Mouse (Mus musculus) heart, embryonic 15.5 days (tissue): ENCODE data around the gene Cdc7. TPM values are rescaled to one million over a fixed set of nuclear protein-coding genes. Genes with fewer than 3 reads are reported as not detected.
A peak's percentile ranks its signal among the peaks of the same experiment; 100 is the strongest.

Source experiments
- ATAC-seq: fragments of 200-750 bp; cut with Nextera tagmentation; replicated peaks from 2 replicates; pipeline ENCODE4 v1.8.0; 2017; ENCODE audit warnings: low read depth, moderate TSS enrichment; ENCODE audit not compliant: insufficient number of reproducible peaks, insufficient read depth, low FRiP score
- H3K27ac ChIP-seq: fragments of 300-500 bp; sonication (generic); 2 replicates; pipeline ENCODE4 v1.5.1; 2015; ENCODE audit warnings: mild to moderate bottlenecking, inconsistent platforms
- H3K27me3 ChIP-seq: fragments of 300-500 bp; sonication (generic); 2 replicates; pipeline ENCODE4 v1.6.1; 2015; ENCODE audit warnings: inconsistent platforms
- H3K36me3 ChIP-seq: fragments of 300-500 bp; sonication (generic); 2 replicates; pipeline ENCODE4 v1.6.1; 2015; ENCODE audit warnings: mild to moderate bottlenecking, inconsistent platforms
- H3K4me1 ChIP-seq: fragments of 300-500 bp; sonication (generic); replicated peaks from 2 replicates; pipeline ENCODE4 v1.6.1; 2015; ENCODE audit warnings: inconsistent platforms
- H3K4me2 ChIP-seq: fragments of 300-500 bp; sonication (generic); 2 replicates; pipeline ENCODE4 v1.6.1; 2015; ENCODE audit warnings: inconsistent platforms, mild to moderate bottlenecking, moderate library complexity
- H3K4me3 ChIP-seq: fragments of 300-500 bp; sonication (generic); 2 replicates; pipeline ENCODE4 v1.5.1; 2015; ENCODE audit warnings: mild to moderate bottlenecking, inconsistent platforms
- H3K9ac ChIP-seq: fragments of 300-500 bp; sonication (generic); 2 replicates; pipeline ENCODE4 v1.6.1; 2015; ENCODE audit warnings: mild to moderate bottlenecking, inconsistent platforms
- H3K9me3 ChIP-seq: fragments of 300-500 bp; sonication (generic); replicated peaks from 2 replicates; pipeline ENCODE4 v1.6.1; 2016; ENCODE audit warnings: inconsistent platforms
- WGBS: fragments of 180-500 bp; shearing (Covaris S2); methylation state at CpG from one replicate; pipeline ENCODE4 v1.1.7; 2015; ENCODE audit warnings: mixed read lengths; 5-methylcytosine and 5-hydroxymethylcytosine counted together
- polyA plus RNA-seq: library from polyadenylated mRNA; unstranded; fragments of >200 nt; fragmentation: Nextera tagmentation; extraction: Ambion mirVana; gene quantifications from 2 replicates; pipeline ENCODE4 v1.2.1, GENCODE M21; 2015

Cdc7 gene
- polyA plus RNA-seq, result 20.3 and 25.2 TPM in 2 replicates

- Histone ChIP-seq H3K27me3 (no peaks in the 10 kb centered on the region), H3K9me3 (no peaks in the 10 kb centered on the region), H3K4me2 (peak within 1 kb of the TSS; percentile 83), H3K9ac (peak within 1 kb of the TSS; percentile 84), H3K4me3 (peak within 1 kb of the TSS; percentile 86), H3K4me1 (peaks cover 11% of the 10 kb centered on the region), H3K27ac (peak within 1 kb of the TSS; percentile 71), H3K36me3 (peaks cover 8% of the 10 kb centered on the region)
- peak; percentile 86 for ATAC-seq
- WGBS, result 5% methylated on average over 54 of the region's 54 CpGs
Measured at GRCm38 (mm10) chr5:106963584-106964512, at the start of gene Cdc7. Gene Cdc7, plus strand, starts transcription at chr5:106964322.

DNA sequence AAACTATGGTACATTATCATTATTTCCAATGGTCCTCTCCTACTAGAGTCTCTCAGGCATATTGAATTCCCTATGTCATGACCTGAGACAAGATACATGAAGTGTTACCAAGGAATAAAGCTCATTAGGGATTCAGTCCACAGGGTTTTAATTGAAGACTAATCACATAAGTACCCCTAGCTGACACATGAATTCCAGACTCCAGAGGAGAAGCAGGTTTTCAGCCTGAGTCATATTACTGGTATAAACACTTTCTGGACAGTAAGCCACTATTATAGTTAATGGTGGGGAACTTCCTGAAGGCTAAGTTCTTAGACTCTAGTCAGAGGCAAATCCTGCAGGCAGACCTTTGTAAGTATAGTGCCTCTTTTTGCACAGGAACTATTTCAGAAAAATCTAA, 44.8 kb upstream of the Cdc7 start:
- Histone ChIP-seq H3K4me3 (no peak overlapping the region), H3K36me3 (no peaks in the 10 kb centered on the region), H3K4me1 (no peaks in the 10 kb centered on the region), H3K4me2 (no peak overlapping the region), H3K9ac (no peak overlapping the region), H3K27me3 (no peaks in the 10 kb centered on the region), H3K27ac (no peak overlapping the region), H3K9me3 (no peaks in the 10 kb centered on the region)
- no peak for ATAC-seq

DNA sequence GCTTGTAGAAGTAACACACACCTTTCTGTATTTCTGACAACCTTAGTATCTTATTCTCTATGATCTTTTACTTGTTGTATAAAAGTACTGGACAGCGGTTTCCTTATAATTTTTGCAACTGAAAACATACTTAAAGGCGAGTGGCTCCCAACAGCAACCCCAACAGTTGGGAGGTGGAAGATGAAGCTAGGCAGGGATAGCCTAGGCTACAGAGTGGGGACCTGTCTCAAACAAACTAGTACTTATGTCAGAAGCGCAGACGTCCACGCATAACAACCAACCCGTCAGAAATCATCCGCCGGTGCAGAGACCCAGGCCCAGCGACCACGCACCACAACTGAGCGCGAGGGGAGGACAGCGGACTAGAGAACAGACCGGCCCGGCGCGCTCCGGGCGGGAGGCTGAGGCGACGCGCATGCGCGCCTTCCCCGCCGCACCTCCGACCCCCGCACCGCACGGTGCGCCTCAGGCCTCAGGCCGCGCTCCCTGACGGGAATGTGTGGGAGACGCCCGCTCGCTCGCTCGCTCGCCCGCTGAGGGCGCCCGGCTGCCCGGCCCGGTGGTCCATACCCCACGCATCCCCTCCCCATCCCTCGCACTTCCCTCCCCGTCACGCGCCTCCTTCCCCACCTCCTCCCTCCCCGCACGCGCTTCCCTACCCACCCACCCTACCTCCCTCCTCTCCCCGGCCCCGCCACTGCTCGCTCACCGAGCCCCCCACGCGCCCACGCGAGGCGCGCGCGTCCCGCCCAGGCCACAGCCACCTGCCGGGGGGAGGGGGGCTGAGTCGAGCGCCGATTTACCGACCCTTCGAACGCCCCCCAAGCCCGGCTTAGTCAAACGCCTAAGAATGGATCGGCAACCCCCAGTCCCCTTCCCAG, 38.4 kb upstream of the Cdc7 start, which contains the start of gene Hfm1:
Gene Hfm1, minus strand, starts transcription at position 834 of the 881 bp plus-strand sequence.
- no peaks in the 10 kb centered on the region for H3K27me3 ChIP-seq
- H3K36me3 ChIP-seq, result no peaks in the 10 kb centered on the region
- H3K4me2 ChIP-seq, result peak within 1 kb of the TSS; percentile 88
- ATAC-seq, result peak; percentile 82
- 0 out of 2 replicates have a peak, but pooled peaks cover 3% of the 10 kb centered on the region for H3K4me1 ChIP-seq
- H3K4me3 ChIP-seq, result peak within 1 kb of the TSS; percentile 59
- peak within 1 kb of the TSS; percentile 49 for H3K9ac ChIP-seq
- 1% methylated on average over 62 of the region's 76 CpGs for WGBS
- no peaks in the 10 kb centered on the region for H3K9me3 ChIP-seq
- H3K27ac ChIP-seq, result no peak within 1 kb of the TSS

GRCm38 (mm10) chr5:106926369-106926686, 37.8 kb upstream of the Cdc7 start:
- Histone ChIP-seq H3K4me3 (peak overlapping the region; percentile 59), H3K36me3 (no peaks in the 10 kb centered on the region), H3K9ac (peak overlapping the region; percentile 49), H3K27me3 (no peaks in the 10 kb centered on the region), H3K4me1 (0 out of 2 replicates have a peak, but pooled peaks cover 3% of the 10 kb centered on the region), H3K27ac (no peak overlapping the region), H3K9me3 (no peaks in the 10 kb centered on the region), H3K4me2 (peak overlapping the region; percentile 88)
- no peak for ATAC-seq
- 38% methylated on average over 4 of the region's 4 CpGs for WGBS

DNA sequence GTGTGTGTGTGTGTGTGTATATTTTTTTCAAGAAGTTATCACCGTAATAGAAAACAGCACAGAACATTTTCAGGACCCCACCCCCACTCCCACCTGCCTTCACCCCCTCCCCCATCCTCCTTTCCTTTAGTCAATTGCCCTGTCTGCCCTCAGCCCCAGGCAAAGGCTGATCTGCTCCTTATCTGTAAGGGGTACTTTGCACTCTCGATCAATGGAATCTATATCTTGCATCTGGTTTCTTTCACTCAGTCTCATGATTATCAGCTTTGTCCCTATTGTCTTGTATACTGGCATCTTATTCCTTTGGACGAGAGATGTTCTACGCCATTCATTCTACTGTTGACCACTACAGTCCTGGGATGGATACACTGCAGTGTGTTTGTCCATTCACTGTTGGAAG, 36.1 kb upstream of the Cdc7 start:
- Histone ChIP-seq H3K4me3 (no peak overlapping the region), H3K36me3 (no peaks in the 10 kb centered on the region), H3K27ac (no peak overlapping the region), H3K4me2 (no peak overlapping the region), H3K9ac (no peak overlapping the region), H3K4me1 (0 out of 2 replicates have a peak, but pooled peaks cover 3% of the 10 kb centered on the region), H3K27me3 (no peaks in the 10 kb centered on the region), H3K9me3 (no peaks in the 10 kb centered on the region)
- 55% methylated on average over 4 of the region's 4 CpGs for WGBS
- no peak for ATAC-seq

DNA sequence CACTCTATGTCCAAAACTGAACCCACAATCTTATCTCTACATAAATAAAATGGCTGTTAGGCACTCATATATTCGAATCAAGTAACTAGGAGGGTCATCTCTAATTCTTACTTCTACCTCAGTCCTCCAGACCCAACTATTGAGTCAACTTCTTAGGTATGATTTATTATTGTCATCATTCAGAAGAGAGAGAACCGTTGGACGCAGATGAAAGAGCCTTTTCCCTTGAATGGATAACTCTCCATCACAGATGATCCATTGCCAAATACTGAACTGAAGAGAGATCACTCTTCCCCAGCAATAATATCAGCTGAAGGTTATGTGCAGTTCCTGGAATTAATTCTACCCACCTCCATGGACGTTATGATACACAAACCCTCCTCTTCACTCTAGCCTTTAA, 17.8 kb upstream of the Cdc7 start:
- no peak for ATAC-seq
- Histone ChIP-seq H3K4me3 (no peak overlapping the region), H3K9me3 (no peaks in the 10 kb centered on the region), H3K9ac (no peak overlapping the region), H3K4me1 (no peaks in the 10 kb centered on the region), H3K27me3 (no peaks in the 10 kb centered on the region), H3K27ac (no peak overlapping the region), H3K36me3 (no peaks in the 10 kb centered on the region), H3K4me2 (no peak overlapping the region)
- 72% methylated on average over 4 of the region's 4 CpGs for WGBS

GRCm38 (mm10) chr5:106948683-106949082, 15.4 kb upstream of the Cdc7 start:
- Histone ChIP-seq H3K36me3 (no peaks in the 10 kb centered on the region), H3K4me2 (no peak overlapping the region), H3K9ac (no peak overlapping the region), H3K4me3 (no peak overlapping the region), H3K27ac (no peak overlapping the region), H3K27me3 (no peaks in the 10 kb centered on the region), H3K4me1 (no peaks in the 10 kb centered on the region), H3K9me3 (no peaks in the 10 kb centered on the region)
- no peak for ATAC-seq
- WGBS, result 80% methylated on average over 6 of the region's 6 CpGs

- no peaks in the 10 kb centered on the region for H3K9me3 ChIP-seq
- 46% methylated on average over 3 of the region's 3 CpGs for WGBS
- H3K4me3 ChIP-seq, result no peak overlapping the region
- H3K27me3 ChIP-seq, result no peaks in the 10 kb centered on the region
- no peak overlapping the region for H3K4me2 ChIP-seq
- 0 out of 2 replicates have a peak, but pooled peaks cover 2% of the 10 kb centered on the region for H3K4me1 ChIP-seq
- no peak; the same call in 1 of the 2 replicates for ATAC-seq
- no peak overlapping the region for H3K9ac ChIP-seq
- H3K36me3 ChIP-seq, result no peaks in the 10 kb centered on the region
- no peak overlapping the region for H3K27ac ChIP-seq
Measured at GRCm38 (mm10) chr5:106956467-106956866, 7.7 kb upstream of the Cdc7 start.

- H3K27me3 ChIP-seq, result no peaks in the 10 kb centered on the region
- peaks cover 6% of the 10 kb centered on the region for H3K4me1 ChIP-seq
- no peaks in the 10 kb centered on the region for H3K36me3 ChIP-seq
- no peak overlapping the region for H3K4me2 ChIP-seq
- H3K4me3 ChIP-seq, result no peak overlapping the region
- H3K9ac ChIP-seq, result no peak overlapping the region
- H3K9me3 ChIP-seq, result no peaks in the 10 kb centered on the region
- no peak overlapping the region for H3K27ac ChIP-seq
- 42% methylated on average over 3 of the region's 3 CpGs for WGBS
- ATAC-seq, result no peak
Measured at GRCm38 (mm10) chr5:106959031-106959430, 5.1 kb upstream of the Cdc7 start.

- ATAC-seq, result no peak
- Histone ChIP-seq H3K9me3 (no peaks in the 10 kb centered on the region), H3K4me1 (peaks cover 10% of the 10 kb centered on the region), H3K9ac (no peak overlapping the region), H3K27me3 (no peaks in the 10 kb centered on the region), H3K4me2 (no peak overlapping the region), H3K27ac (no peak overlapping the region), H3K4me3 (no peak overlapping the region), H3K36me3 (no peaks in the 10 kb centered on the region)
- 79% methylated on average over 2 of the region's 2 CpGs for WGBS
Measured at GRCm38 (mm10) chr5:106960451-106960850, 3.7 kb upstream of the Cdc7 start.

GRCm38 (mm10) chr5:106964513-106965014, 442 bp downstream of the Cdc7 start:
- peak overlapping the region; percentile 86 for H3K4me3 ChIP-seq
- peak overlapping the region; percentile 71 for H3K27ac ChIP-seq
- peak overlapping the region; percentile 83 for H3K4me2 ChIP-seq
- ATAC-seq, result peak; percentile 86
- no peaks in the 10 kb centered on the region for H3K9me3 ChIP-seq
- WGBS, result under 1% methylated on average over 41 of the region's 41 CpGs
- no peaks in the 10 kb centered on the region for H3K27me3 ChIP-seq
- peak overlapping the region; percentile 84 for H3K9ac ChIP-seq
- H3K36me3 ChIP-seq, result peaks cover 15% of the 10 kb centered on the region
- peaks cover 8% of the 10 kb centered on the region for H3K4me1 ChIP-seq
